In genomic region chr2:28915768-28916512, GRCm38 (mm10) we compare ENCODE assay signal across 9 mouse cellular contexts. TPM values are rescaled to one million over a fixed set of nuclear protein-coding genes. Genes with fewer than 3 reads are reported as not detected.
DNase-seq lines count a peak whose midpoint lies in the region; ATAC-seq lines count a peak whose summit lies in the region.
"Had no signal": no experiment of that assay in that cellular context is flagged by ENCODE, and none has a peak within 500 bp of the region (broad histone marks: within the 10 kb centered on the region; RNA-seq: fewer than 3 reads in every experiment).

No protein-coding gene starts in this region.

- under 1% methylated on average over 50 of the region's 50 CpGs for WGBS in forebrain, embryonic 11.5 days
- under 1% methylated on average over 46 of the region's 50 CpGs for WGBS in forebrain, embryonic 15.5 days
- WGBS in hindbrain, embryonic 11.5 days = under 1% methylated on average over 50 of the region's 50 CpGs
- under 1% methylated on average over 47 of the region's 50 CpGs for WGBS in limb, embryonic 13.5 days
- under 1% methylated on average over 50 of the region's 50 CpGs for WGBS in midbrain, embryonic 16.5 days

- H3K9ac ChIP-seq in forebrain, embryonic 11.5 days (ENCODE audit: low read length) = no peak overlapping the region
- H3K9ac ChIP-seq in forebrain, embryonic 15.5 days (replicated peaks) = no peak overlapping the region
- no peak overlapping the region for H3K9ac ChIP-seq in hindbrain, embryonic 11.5 days (ENCODE audit: low read depth, low read length)
- no peak overlapping the region for H3K9ac ChIP-seq in limb, embryonic 13.5 days
- H3K9ac ChIP-seq in midbrain, embryonic 16.5 days (ENCODE audit: low read depth, low read length) = peak overlapping the region; percentile 66

- ATAC-seq in forebrain, embryonic 11.5 days (replicated peaks; ENCODE audit: low FRiP score) = 0 out of 2 replicates have a peak, but pooled peaks have one; percentile 39
- ATAC-seq in forebrain, embryonic 15.5 days (replicated peaks) = no peak
- ATAC-seq in common myeloid progenitor, adult 5-6 weeks (replicated peaks; ENCODE audit: low read depth, poor library complexity, severe bottlenecking) = peak; percentile 56; the same call in 1 of the 2 replicates
- no peak for ATAC-seq in hindbrain, embryonic 11.5 days (ENCODE audit: low FRiP score)
- ATAC-seq in limb, embryonic 13.5 days (ENCODE audit: low FRiP score, low read depth) = peak; percentile 80
- 0 out of 2 replicates have a peak, but pooled peaks have one; percentile 6 for ATAC-seq in midbrain, embryonic 16.5 days

- no peak overlapping the region for H3K27ac ChIP-seq in forebrain, embryonic 11.5 days (ENCODE audit: low read depth, low read length)
- H3K27ac ChIP-seq in forebrain, embryonic 15.5 days (replicated peaks) = no peak overlapping the region
- H3K27ac ChIP-seq in hindbrain, embryonic 11.5 days (ENCODE audit: low read depth, low read length) = no peak overlapping the region
- no peak overlapping the region for H3K27ac ChIP-seq in limb, embryonic 13.5 days
- peak overlapping the region; percentile 82 for H3K27ac ChIP-seq in midbrain, embryonic 16.5 days (ENCODE audit: low read length)

- peaks cover 20% of the 10 kb centered on the region; the same call in 1 of the 2 replicates for H3K4me1 ChIP-seq in forebrain, embryonic 11.5 days (replicated peaks; ENCODE audit: control insufficient read depth, insufficient read depth, low read length)
- H3K4me1 ChIP-seq in forebrain, embryonic 15.5 days = peaks cover 21% of the 10 kb centered on the region
- peaks cover 15% of the 10 kb centered on the region for H3K4me1 ChIP-seq in hindbrain, embryonic 11.5 days (replicated peaks; ENCODE audit: control insufficient read depth, insufficient read depth, low read length)
- H3K4me1 ChIP-seq in limb, embryonic 13.5 days = peaks cover 17% of the 10 kb centered on the region; the same call in 1 of the 2 replicates
- H3K4me1 ChIP-seq in midbrain, embryonic 16.5 days (ENCODE audit: control insufficient read depth, insufficient read depth, low read length) = peaks cover 8% of the 10 kb centered on the region; the same call in 1 of the 2 replicates

- no peak overlapping the region for H3K4me2 ChIP-seq in forebrain, embryonic 11.5 days (ENCODE audit: low read depth, low read length, severe bottlenecking)
- no peak overlapping the region for H3K4me2 ChIP-seq in forebrain, embryonic 15.5 days (replicated peaks)
- 0 out of 2 replicates have a peak overlapping the region, but pooled peaks have one; percentile 7 for H3K4me2 ChIP-seq in hindbrain, embryonic 11.5 days (replicated peaks; ENCODE audit: low read depth, low read length)
- H3K4me2 ChIP-seq in limb, embryonic 13.5 days (replicated peaks) = peak overlapping the region; percentile 34
- peak overlapping the region; percentile 46 for H3K4me2 ChIP-seq in midbrain, embryonic 16.5 days (ENCODE audit: low read length)

- H3K9me3 ChIP-seq in forebrain, embryonic 11.5 days (ENCODE audit: control insufficient read depth, low read length) = no peaks in the 10 kb centered on the region
- no peaks in the 10 kb centered on the region for H3K9me3 ChIP-seq in forebrain, embryonic 15.5 days
- H3K9me3 ChIP-seq in hindbrain, embryonic 11.5 days (ENCODE audit: control insufficient read depth, low read length) = no peaks in the 10 kb centered on the region
- H3K9me3 ChIP-seq in limb, embryonic 13.5 days = no peaks in the 10 kb centered on the region
- no peaks in the 10 kb centered on the region for H3K9me3 ChIP-seq in midbrain, embryonic 16.5 days (replicated peaks; ENCODE audit: control insufficient read depth, low read length, poor library complexity, severe bottlenecking)

- H3K36me3 ChIP-seq in forebrain, embryonic 11.5 days (ENCODE audit: control insufficient read depth, insufficient read depth, low read length) = no peaks in the 10 kb centered on the region
- no peaks in the 10 kb centered on the region for H3K36me3 ChIP-seq in forebrain, embryonic 15.5 days
- H3K36me3 ChIP-seq in hindbrain, embryonic 11.5 days (ENCODE audit: control insufficient read depth, insufficient read depth, low read length) = no peaks in the 10 kb centered on the region
- no peaks in the 10 kb centered on the region for H3K36me3 ChIP-seq in limb, embryonic 13.5 days
- H3K36me3 ChIP-seq in midbrain, embryonic 16.5 days (ENCODE audit: control insufficient read depth, insufficient read depth, low read length) = no peaks in the 10 kb centered on the region

- peak; percentile 85 for DNase-seq in forebrain, embryonic 11.5 days (ENCODE audit: low spot score)
- DNase-seq in hindbrain, embryonic 11.5 days (ENCODE audit: low spot score) = peak; percentile 79
- peak; percentile 72 to 73 for DNase-seq in thymus, adult 18-20 months
- DNase-seq in layer of hippocampus, postnatal 25 days (ENCODE audit: extremely low spot score in 1 of 2, low spot score in 1 of 2) = no peak

- peaks cover 95% of the 10 kb centered on the region for H3K27me3 ChIP-seq in forebrain, embryonic 11.5 days (ENCODE audit: control insufficient read depth, insufficient read depth, low read length)
- H3K27me3 ChIP-seq in forebrain, embryonic 15.5 days = peaks cover 86% of the 10 kb centered on the region
- H3K27me3 ChIP-seq in hindbrain, embryonic 11.5 days (ENCODE audit: control insufficient read depth, insufficient read depth, low read length) = peaks cover 89% of the 10 kb centered on the region
- peaks cover 98% of the 10 kb centered on the region for H3K27me3 ChIP-seq in limb, embryonic 13.5 days
- peaks cover 50% of the 10 kb centered on the region for H3K27me3 ChIP-seq in midbrain, embryonic 16.5 days (ENCODE audit: control insufficient read depth, insufficient read depth, low read depth, low read length)

- H3K4me3 ChIP-seq in forebrain, embryonic 11.5 days (ENCODE audit: low read depth, low read length) = peak overlapping the region; percentile 2; the same call in 1 of the 2 replicates
- no peak overlapping the region for H3K4me3 ChIP-seq in forebrain, embryonic 15.5 days
- H3K4me3 ChIP-seq in hindbrain, embryonic 11.5 days (ENCODE audit: low read depth, low read length) = peak overlapping the region; percentile 27
- H3K4me3 ChIP-seq in limb, embryonic 13.5 days = no peak overlapping the region
- peak overlapping the region; percentile 41 for H3K4me3 ChIP-seq in midbrain, embryonic 16.5 days (ENCODE audit: low read depth, low read length)

RNA-seq across cellular contexts. Expression of gene Barhl1, which starts 0.5 kb away (rescaled TPM):
- polyA plus RNA-seq in forebrain, embryonic 11.5 days (2014; fragmentation: Nextera tagmentation; extraction: Ambion mirVana) = 2.2 and 3.5 TPM in 2 replicates
- 0.70 and 1.3 TPM in 2 replicates for polyA plus RNA-seq in forebrain, embryonic 15.5 days (2015; fragmentation: Nextera tagmentation; extraction: Ambion mirVana)
- not detected in 2 replicates for total RNA-seq in common myeloid progenitor, adult 5-6 weeks (2017)
- polyA plus RNA-seq in hindbrain, embryonic 11.5 days (2014; fragmentation: Nextera tagmentation; extraction: Ambion mirVana) = 9.4 and 9.9 TPM in 2 replicates
- 0.06 TPM in 1 of 2 replicates, not detected in the other for polyA plus RNA-seq in limb, embryonic 13.5 days (2015; fragmentation: Nextera tagmentation; extraction: Ambion mirVana)
- 28.9 and 35.2 TPM in 2 replicates for polyA plus RNA-seq in midbrain, embryonic 16.5 days (2015; fragmentation: Nextera tagmentation; extraction: Ambion mirVana)
- total RNA-seq in layer of hippocampus, postnatal 25 days (2021) = not detected
- total RNA-seq: left cerebral cortex, postnatal 10 days had no signal

Comparison
In these comparisons a context has a peak if more than half of its experiments do, and no peak if none do; other contexts are left out.
1. ATAC-seq: peak in forebrain, embryonic 11.5 days (single experiment), common myeloid progenitor, adult 5-6 weeks (single experiment), limb, embryonic 13.5 days (single experiment) and midbrain, embryonic 16.5 days (single experiment); none in forebrain, embryonic 15.5 days (single experiment) and hindbrain, embryonic 11.5 days (single experiment).
2. H3K4me3 ChIP-seq: peak in forebrain, embryonic 11.5 days (single experiment), hindbrain, embryonic 11.5 days (single experiment) and midbrain, embryonic 16.5 days (single experiment); none in forebrain, embryonic 15.5 days (single experiment) and limb, embryonic 13.5 days (single experiment).
3. DNase-seq: peak in forebrain, embryonic 11.5 days (single experiment), hindbrain, embryonic 11.5 days (single experiment) and thymus, adult 18-20 months (2 of 2); none in layer of hippocampus, postnatal 25 days (0 of 2).
4. H3K4me2 ChIP-seq: peak in hindbrain, embryonic 11.5 days (single experiment), limb, embryonic 13.5 days (single experiment) and midbrain, embryonic 16.5 days (single experiment); none in forebrain, embryonic 11.5 days (single experiment) and forebrain, embryonic 15.5 days (single experiment).